Mouse (Mus musculus): ENCODE measurements around the gene Wdr41.
A peak's percentile ranks its signal among the peaks of the same experiment; 100 is the strongest.

The Wdr41 gene

GRCm38 (mm10) chr13:95038200-95038599, 62.1 kb downstream of the Wdr41 start:
- DNase-seq (ENCODE audit: low spot score), result no peak

DNA sequence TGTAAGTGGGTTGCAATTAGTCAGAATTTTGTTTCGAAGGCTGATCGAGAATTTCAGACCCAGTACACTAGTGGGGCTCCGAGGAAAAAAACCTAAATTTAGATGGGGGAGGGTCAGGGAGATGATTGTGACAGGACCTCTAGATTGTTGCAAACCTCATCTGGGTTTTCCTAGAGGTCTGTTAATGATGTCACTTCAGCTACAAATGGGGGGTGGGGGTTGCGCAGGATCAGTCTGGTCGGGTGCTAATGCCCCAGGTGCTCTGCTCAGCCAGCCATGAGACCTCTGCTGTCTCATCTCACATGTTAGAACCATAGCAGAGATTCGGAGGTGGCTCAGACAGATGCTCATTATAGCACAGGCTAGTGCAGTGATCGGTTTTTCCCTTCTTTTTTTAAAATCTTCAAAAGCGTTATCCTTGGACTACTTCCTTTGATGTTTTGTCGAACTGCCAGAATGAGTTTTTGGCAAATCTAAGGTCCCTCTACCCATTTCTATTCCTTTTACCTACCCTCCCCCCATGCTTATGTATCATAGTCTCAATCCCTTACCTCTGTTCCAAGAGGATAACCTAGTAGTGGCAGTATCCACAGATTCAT, 64.1 kb downstream of the Wdr41 start:
- no peak for DNase-seq (ENCODE audit: low spot score)

DNA sequence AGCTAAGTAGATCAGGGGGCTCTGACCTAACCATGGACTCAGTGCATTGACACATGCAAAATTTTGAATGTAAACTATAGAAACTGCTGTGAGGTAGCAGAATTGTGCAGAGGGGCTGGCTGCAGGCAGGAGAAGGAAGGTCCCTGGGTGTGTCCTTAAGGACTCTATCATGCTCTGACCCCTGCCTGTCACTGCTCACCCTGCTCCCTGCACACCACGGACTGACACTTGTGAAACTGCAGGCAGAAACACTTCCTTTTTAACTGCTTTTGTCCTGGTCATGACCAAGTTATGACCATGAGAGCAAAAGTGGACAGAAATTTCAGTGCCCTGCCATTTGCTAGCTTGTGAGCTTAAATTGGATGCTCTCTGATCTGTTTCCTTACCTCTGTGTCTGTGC, 68.0 kb downstream of the Wdr41 start:
- DNase-seq (ENCODE audit: low spot score), result no peak

DNA sequence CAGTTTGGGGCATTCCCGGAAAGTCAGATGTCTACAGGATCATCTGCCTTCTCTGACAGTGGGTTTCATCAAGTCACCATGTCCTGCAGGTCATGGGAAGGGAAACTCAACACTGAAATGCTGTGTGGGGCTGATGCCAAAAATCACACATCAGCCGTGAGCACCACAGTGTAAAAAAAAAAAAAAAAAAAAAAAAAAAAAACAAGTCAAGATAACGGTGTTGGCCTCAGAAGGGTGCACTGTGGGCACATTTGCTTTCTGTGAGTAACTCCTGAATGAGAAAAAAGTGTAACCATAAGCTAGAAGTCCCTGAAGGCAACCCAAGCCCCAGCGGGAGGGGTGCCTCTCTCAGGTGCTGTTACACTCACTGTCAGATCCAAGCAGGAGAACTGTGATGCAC, 74.3 kb downstream of the Wdr41 start:
- no peak for DNase-seq (ENCODE audit: low spot score)

GRCm38 (mm10) chr13:95052421-95052820, 76.3 kb downstream of the Wdr41 start:
- DNase-seq (ENCODE audit: low spot score), result no peak

DNA sequence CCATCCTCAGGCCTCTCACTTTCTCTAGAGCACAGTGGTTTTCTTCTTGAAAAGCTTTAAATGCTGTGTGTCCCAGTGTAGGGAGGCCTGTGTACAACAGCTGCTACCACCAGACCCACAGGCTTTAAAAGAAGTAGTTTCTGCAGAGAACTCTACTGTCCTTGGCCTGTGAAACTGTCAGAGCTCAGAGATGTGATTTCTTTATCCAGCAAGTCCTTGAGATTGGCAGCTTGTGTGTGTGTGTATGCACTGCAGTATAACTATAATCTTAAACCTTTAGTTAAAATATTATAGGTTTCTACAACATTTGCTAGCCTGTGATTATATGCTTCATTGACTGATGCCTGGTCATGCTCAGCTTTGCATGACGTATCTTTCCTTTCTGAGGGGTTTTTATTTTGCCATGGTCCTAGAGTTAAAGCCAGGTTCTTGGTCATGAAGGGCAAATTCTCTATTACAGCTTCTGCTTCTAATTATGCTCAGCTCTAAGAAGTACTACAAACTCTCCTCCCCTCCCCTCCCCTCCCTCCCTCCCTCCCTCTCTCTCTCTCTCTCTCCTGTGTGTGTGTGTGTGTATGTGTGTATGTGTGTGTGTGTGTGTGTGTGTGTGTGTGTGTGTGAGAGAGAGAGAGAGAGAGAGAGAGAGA, 79.7 kb downstream of the Wdr41 start:
- no peak for DNase-seq (ENCODE audit: low spot score)

- DNase-seq (ENCODE audit: low spot score), result no peak
Observed at GRCm38 (mm10) chr13:95056501-95057280, 80.5 kb downstream of the Wdr41 start.

DNA sequence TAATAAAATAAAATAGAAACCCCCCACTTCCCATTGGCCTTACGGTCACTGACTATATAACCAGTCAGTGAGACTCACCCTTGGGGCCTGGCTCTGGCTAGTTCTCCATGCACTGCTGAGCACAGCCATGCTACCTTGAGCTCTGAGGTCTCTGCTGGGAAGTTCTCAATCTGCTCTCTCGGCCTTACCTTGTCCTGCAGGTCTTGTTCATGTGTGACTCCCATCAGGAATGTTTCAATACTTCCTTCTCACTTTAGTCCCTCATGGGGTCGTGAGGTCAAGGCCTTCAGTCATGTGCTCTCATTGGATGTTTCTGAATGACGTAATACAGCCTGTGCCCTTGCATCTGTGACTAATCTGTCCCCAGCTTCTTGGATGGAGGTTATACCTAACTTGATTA, 82.7 kb downstream of the Wdr41 start:
- DNase-seq (ENCODE audit: low spot score), result no peak

- DNase-seq (ENCODE audit: low spot score), result peak; percentile 22
Observed at GRCm38 (mm10) chr13:95063390-95064017, 87.4 kb downstream of the Wdr41 start.

GRCm38 (mm10) chr13:95067854-95068253, 91.7 kb downstream of the Wdr41 start:
- no peak for DNase-seq (ENCODE audit: low spot score)

GRCm38 (mm10) chr13:95070268-95070667, 94.1 kb downstream of the Wdr41 start:
- no peak for DNase-seq (ENCODE audit: low spot score)

All from T-cell, adult 2 months (primary cell).